Mouse (Mus musculus) neural tube, embryonic 12.5 days (tissue): ENCODE data around the gene Hdac4. TPM values are rescaled to one million over a fixed set of nuclear protein-coding genes. Genes with fewer than 3 reads are reported as not detected.

ENCODE experiments used
- ATAC-seq: fragments of 200-750 bp; cut with Nextera tagmentation; 2 replicates; pipeline ENCODE4 v1.8.0; 2017; ENCODE audit warnings: low read depth, mild to moderate bottlenecking, moderate TSS enrichment, moderate library complexity; ENCODE audit not compliant: low FRiP score
- H3K27ac ChIP-seq: fragments of 300-500 bp; sonication (generic); 2 replicates; pipeline ENCODE4 v1.5.1; 2016
- H3K27me3 ChIP-seq: fragments of 300-500 bp; sonication (generic); replicated peaks from 2 replicates; pipeline ENCODE4 v1.6.1; 2016; ENCODE audit warnings: mild to moderate bottlenecking
- H3K36me3 ChIP-seq: fragments of 300-500 bp; sonication (generic); 2 replicates; pipeline ENCODE4 v1.6.1; 2016; ENCODE audit warnings: mild to moderate bottlenecking
- H3K4me1 ChIP-seq: fragments of 300-500 bp; sonication (generic); 2 replicates; pipeline ENCODE4 v1.6.1; 2016
- H3K4me2 ChIP-seq: fragments of 300-500 bp; sonication (generic); replicated peaks from 2 replicates; pipeline ENCODE4 v1.6.1; 2016; ENCODE audit warnings: mild to moderate bottlenecking
- H3K4me3 ChIP-seq: fragments of 300-500 bp; sonication (generic); 2 replicates; pipeline ENCODE4 v1.5.1; 2016
- H3K9ac ChIP-seq: fragments of 300-500 bp; sonication (generic); 2 replicates; pipeline ENCODE4 v1.6.1; 2016; ENCODE audit warnings: mild to moderate bottlenecking
- H3K9me3 ChIP-seq: fragments of 300-500 bp; sonication (generic); 2 replicates; pipeline ENCODE4 v1.6.1; 2016; ENCODE audit warnings: mild to moderate bottlenecking
- WGBS: fragments of 180-500 bp; shearing (Covaris S2); methylation state at CpG from one replicate; pipeline ENCODE4 v1.1.7; 2016; 5-methylcytosine and 5-hydroxymethylcytosine counted together
- polyA plus RNA-seq: library from polyadenylated mRNA; unstranded; fragments of >200 nt; fragmentation: Nextera tagmentation; extraction: Ambion mirVana; gene quantifications from 2 replicates; pipeline ENCODE4 v1.2.1, GENCODE M21; 2016

Hdac4 gene
- polyA plus RNA-seq, 1 experiment from 2014 or later: 26.6 TPM

- Histone ChIP-seq H3K9me3 (no peaks in the 10 kb centered on the region), H3K4me1 (peaks cover 5% of the 10 kb centered on the region), H3K9ac (no peak overlapping the region), H3K4me3 (no peak overlapping the region), H3K36me3 (peaks cover 11% of the 10 kb centered on the region), H3K27me3 (no peaks in the 10 kb centered on the region), H3K27ac (no peak overlapping the region), H3K4me2 (no peak overlapping the region)
- no peak for ATAC-seq
- 61% methylated on average over 4 of the region's 4 CpGs for WGBS
These were observed 52.7 kb downstream of the Hdac4 start for GRCm38 (mm10) chr1:92142793-92143192.

GRCm38 (mm10) chr1:92139001-92139400 is 56.5 kb downstream of the Hdac4 start:
- WGBS: 94% methylated on average over 4 of the region's 4 CpGs
- no peak overlapping the region for H3K4me2 ChIP-seq
- no peaks in the 10 kb centered on the region for H3K9me3 ChIP-seq
- H3K4me3 ChIP-seq: no peak overlapping the region
- 0 out of 2 replicates have a peak, but pooled peaks cover 7% of the 10 kb centered on the region for H3K36me3 ChIP-seq
- H3K4me1 ChIP-seq: no peaks in the 10 kb centered on the region; the same call in none of the 2 replicates
- no peaks in the 10 kb centered on the region for H3K27me3 ChIP-seq
- H3K27ac ChIP-seq: no peak overlapping the region
- H3K9ac ChIP-seq: no peak overlapping the region
- no peak for ATAC-seq

- no peak for ATAC-seq
- no peaks in the 10 kb centered on the region for H3K27me3 ChIP-seq
- no peaks in the 10 kb centered on the region; the same call in 1 of the 2 replicates for H3K4me1 ChIP-seq
- no peaks in the 10 kb centered on the region for H3K9me3 ChIP-seq
- H3K9ac ChIP-seq: no peak overlapping the region
- H3K27ac ChIP-seq: no peak overlapping the region
- WGBS: 91% methylated on average over 2 of the region's 2 CpGs
- 0 out of 2 replicates have a peak, but pooled peaks cover 7% of the 10 kb centered on the region for H3K36me3 ChIP-seq
- no peak overlapping the region for H3K4me3 ChIP-seq
- H3K4me2 ChIP-seq: no peak overlapping the region
These were observed 58.2 kb downstream of the Hdac4 start for GRCm38 (mm10) chr1:92137136-92137848.

GRCm38 (mm10) chr1:92136362-92136761 is 59.1 kb downstream of the Hdac4 start:
- Histone ChIP-seq H3K27me3 (no peaks in the 10 kb centered on the region), H3K27ac (no peak overlapping the region), H3K4me3 (no peak overlapping the region), H3K9ac (no peak overlapping the region), H3K9me3 (no peaks in the 10 kb centered on the region), H3K36me3 (0 out of 2 replicates have a peak, but pooled peaks cover 4% of the 10 kb centered on the region), H3K4me1 (no peaks in the 10 kb centered on the region; the same call in 1 of the 2 replicates), H3K4me2 (no peak overlapping the region)
- 93% methylated on average over 3 of the region's 3 CpGs for WGBS
- no peak for ATAC-seq

DNA sequence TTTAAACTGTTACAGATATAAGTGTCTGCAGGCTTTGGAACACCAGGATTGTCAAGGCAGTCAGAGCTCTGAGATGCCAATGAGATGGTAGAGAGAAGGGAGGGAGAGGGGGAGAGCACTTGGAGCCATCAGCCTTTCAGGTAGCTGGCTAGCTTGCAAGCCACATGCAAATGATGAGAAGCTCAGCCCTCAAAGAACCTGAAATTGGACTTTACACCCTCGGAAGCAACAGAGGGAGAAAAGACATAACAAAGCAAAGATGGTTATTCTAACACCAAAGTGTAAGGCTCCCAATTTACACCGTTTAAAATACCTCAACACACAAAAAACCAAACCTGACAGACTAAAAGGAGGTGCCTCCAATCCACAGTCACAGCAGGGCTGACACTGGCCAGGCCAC is 63.3 kb downstream of the Hdac4 start:
- H3K4me3 ChIP-seq: no peak overlapping the region
- peaks cover 10% of the 10 kb centered on the region for H3K4me1 ChIP-seq
- no peaks in the 10 kb centered on the region for H3K36me3 ChIP-seq
- no peak for ATAC-seq
- no peak overlapping the region for H3K4me2 ChIP-seq
- H3K27ac ChIP-seq: no peak overlapping the region
- 64% methylated on average over 2 of the region's 2 CpGs for WGBS
- H3K27me3 ChIP-seq: no peaks in the 10 kb centered on the region
- no peaks in the 10 kb centered on the region for H3K9me3 ChIP-seq
- no peak overlapping the region for H3K9ac ChIP-seq

GRCm38 (mm10) chr1:92130470-92131100 is 64.9 kb downstream of the Hdac4 start:
- H3K4me3 ChIP-seq: no peak overlapping the region
- no peaks in the 10 kb centered on the region for H3K27me3 ChIP-seq
- H3K9me3 ChIP-seq: no peaks in the 10 kb centered on the region
- 75% methylated on average over 6 of the region's 6 CpGs for WGBS
- no peaks in the 10 kb centered on the region for H3K36me3 ChIP-seq
- no peak for ATAC-seq
- no peak overlapping the region for H3K4me2 ChIP-seq
- no peak overlapping the region for H3K9ac ChIP-seq
- no peak overlapping the region for H3K27ac ChIP-seq
- H3K4me1 ChIP-seq: peaks cover 10% of the 10 kb centered on the region

- H3K36me3 ChIP-seq: no peaks in the 10 kb centered on the region
- no peak overlapping the region for H3K27ac ChIP-seq
- H3K4me1 ChIP-seq: peaks cover 10% of the 10 kb centered on the region
- H3K4me3 ChIP-seq: no peak overlapping the region
- H3K27me3 ChIP-seq: no peaks in the 10 kb centered on the region
- H3K4me2 ChIP-seq: no peak overlapping the region
- no peak for ATAC-seq
- WGBS: 87% methylated on average over 3 of the region's 3 CpGs
- no peaks in the 10 kb centered on the region for H3K9me3 ChIP-seq
- H3K9ac ChIP-seq: no peak overlapping the region
These were observed 65.7 kb downstream of the Hdac4 start for GRCm38 (mm10) chr1:92129751-92130150.

- 93% methylated on average over 6 of the region's 6 CpGs for WGBS
- no peak for ATAC-seq
- H3K27ac ChIP-seq: no peak overlapping the region
These were observed 67.7 kb downstream of the Hdac4 start for GRCm38 (mm10) chr1:92127785-92128184.

DNA sequence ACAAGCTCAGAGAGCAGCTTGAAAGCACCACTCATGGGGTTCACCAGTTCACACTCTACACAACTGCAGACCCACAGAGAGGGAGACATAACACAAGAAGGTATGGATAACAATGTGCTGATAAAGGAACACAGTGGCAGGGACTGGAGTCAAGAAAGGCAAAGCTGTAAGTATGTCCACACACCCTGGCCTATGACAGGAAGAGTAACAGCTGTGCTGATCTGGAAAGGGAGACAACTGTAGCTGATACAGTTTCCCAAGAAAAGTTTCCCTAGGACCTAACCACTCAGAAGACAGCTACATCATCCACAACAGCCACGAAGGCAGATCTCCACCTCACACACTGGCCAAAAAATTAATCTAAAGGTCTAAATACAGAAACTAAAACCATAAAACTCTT is 68.1 kb downstream of the Hdac4 start:
- no peak overlapping the region for H3K4me2 ChIP-seq
- no peaks in the 10 kb centered on the region for H3K27me3 ChIP-seq
- H3K9me3 ChIP-seq: no peaks in the 10 kb centered on the region
- H3K27ac ChIP-seq: no peak overlapping the region
- H3K4me3 ChIP-seq: no peak overlapping the region
- H3K9ac ChIP-seq: no peak overlapping the region
- ATAC-seq: no peak
- H3K4me1 ChIP-seq: peaks cover 10% of the 10 kb centered on the region
- H3K36me3 ChIP-seq: no peaks in the 10 kb centered on the region
- WGBS: 95% methylated on average over 1 of the region's 1 CpGs

More at GRCm38 (mm10) chr1:92127785-92128184, 67.7 kb downstream of the Hdac4 start:
- Histone ChIP-seq H3K27me3 (no peaks in the 10 kb centered on the region), H3K9ac (no peak overlapping the region), H3K36me3 (no peaks in the 10 kb centered on the region), H3K9me3 (no peaks in the 10 kb centered on the region), H3K4me3 (no peak overlapping the region), H3K4me1 (peaks cover 10% of the 10 kb centered on the region), H3K4me2 (no peak overlapping the region)

GRCm38 (mm10) chr1:92124497-92125201 is 70.8 kb downstream of the Hdac4 start:
- WGBS: 88% methylated on average over 3 of the region's 3 CpGs

DNA sequence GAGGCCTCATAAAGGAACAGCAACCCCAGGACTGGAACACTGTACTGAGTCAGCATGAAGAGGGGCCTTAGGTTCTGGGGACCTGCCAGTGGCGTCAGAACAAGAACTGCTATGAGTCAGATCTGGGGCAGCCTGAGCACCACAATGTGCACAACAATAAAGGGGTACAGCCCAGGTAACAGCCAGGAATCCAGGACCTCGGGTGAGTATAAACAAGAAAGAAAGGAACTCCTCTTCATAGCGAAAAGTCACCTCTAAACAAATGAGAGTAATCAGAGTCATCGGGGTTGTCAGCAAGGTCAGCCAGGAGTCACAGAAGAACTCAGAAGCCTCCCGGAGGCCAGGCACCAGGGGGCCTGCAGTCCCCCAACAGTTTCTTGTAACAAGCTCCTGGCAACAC is 76.2 kb downstream of the Hdac4 start:
- WGBS: 49% methylated on average over 5 of the region's 5 CpGs
- no peak for ATAC-seq
- H3K4me3 ChIP-seq: no peak overlapping the region

More at GRCm38 (mm10) chr1:92124497-92125201, 70.8 kb downstream of the Hdac4 start:
- Histone ChIP-seq H3K9ac (no peak overlapping the region), H3K4me1 (no peaks in the 10 kb centered on the region), H3K27ac (no peak overlapping the region), H3K27me3 (no peaks in the 10 kb centered on the region), H3K9me3 (no peaks in the 10 kb centered on the region), H3K4me3 (no peak overlapping the region), H3K36me3 (no peaks in the 10 kb centered on the region), H3K4me2 (no peak overlapping the region)
- no peak for ATAC-seq

DNA sequence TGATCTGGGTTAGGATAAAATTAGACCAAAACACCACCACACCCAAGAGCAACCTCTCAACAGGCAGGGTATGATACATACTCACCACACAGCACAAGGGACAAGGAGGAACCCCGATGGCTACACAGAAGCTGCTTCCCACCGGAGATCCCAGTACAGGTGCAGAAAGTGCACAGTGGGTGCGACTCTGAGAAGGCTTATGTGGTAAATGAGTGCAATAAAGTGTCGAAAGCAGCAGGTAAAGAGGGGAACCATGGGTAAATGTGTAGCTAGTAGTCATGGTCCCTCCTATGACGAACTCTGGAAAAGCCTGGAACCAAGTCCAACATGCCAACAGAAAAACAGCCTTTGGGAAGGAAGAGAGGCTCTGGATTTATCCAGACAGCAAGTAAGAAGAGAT is 77.9 kb downstream of the Hdac4 start:
- H3K27me3 ChIP-seq: no peaks in the 10 kb centered on the region
- no peak overlapping the region for H3K4me2 ChIP-seq
- H3K9me3 ChIP-seq: no peaks in the 10 kb centered on the region
- no peak for ATAC-seq
- no peak overlapping the region for H3K4me3 ChIP-seq
- H3K36me3 ChIP-seq: no peaks in the 10 kb centered on the region
- WGBS: 96% methylated on average over 5 of the region's 5 CpGs
- no peaks in the 10 kb centered on the region for H3K4me1 ChIP-seq
- H3K9ac ChIP-seq: no peak overlapping the region
- no peak overlapping the region for H3K27ac ChIP-seq

More for the DNA sequence above, 76.2 kb downstream of the Hdac4 start:
- Histone ChIP-seq H3K36me3 (no peaks in the 10 kb centered on the region), H3K9ac (no peak overlapping the region), H3K27ac (no peak overlapping the region), H3K4me2 (no peak overlapping the region), H3K4me1 (no peaks in the 10 kb centered on the region), H3K9me3 (no peaks in the 10 kb centered on the region), H3K27me3 (no peaks in the 10 kb centered on the region)
